Mouse (Mus musculus): Measurements from ENCODE around the gene Lrrc1. TPM values are rescaled to one million over a fixed set of nuclear protein-coding genes. Genes with fewer than 3 reads are reported as not detected.
"Not testable (repeated sequence)": the region's sequence is repeated elsewhere in the genome, so short reads cannot be mapped to it uniquely, and the experiment has no call there.

The Lrrc1 gene
- total RNA-seq (2021), result 1 to 10 TPM; 7.3 to 9.4 TPM
- long read RNA-seq, transcript Lrrc1-205 (14 exons, 3,121 nt), result major isoform, 6 of 12 reads
- long read RNA-seq, partial matches to known transcripts, result 3 of 12 reads
- long read RNA-seq, other reads (novel, unspliced or antisense), result 3 of 12 reads

GRCm38 (mm10) chr9:77544354-77545067, at the start of gene Lrrc1:
Gene Lrrc1 (minus strand): TSS chr9:77544870.
- peak; percentile 75 to 88 for DNase-seq (ENCODE audit: low spot score in 2 of 2)

GRCm38 (mm10) chr9:77592423-77592822, 47.8 kb upstream of the Lrrc1 start:
- peak; percentile 9 to 30 for DNase-seq (ENCODE audit: low spot score in 2 of 2)

- DNase-seq (ENCODE audit: low spot score in 2 of 2), result no peak
These were observed 44.8 kb upstream of the Lrrc1 start for GRCm38 (mm10) chr9:77589496-77589895.

- no peak for DNase-seq (ENCODE audit: low spot score in 2 of 2)
These were observed 42.9 kb upstream of the Lrrc1 start for GRCm38 (mm10) chr9:77587616-77588015.

GRCm38 (mm10) chr9:77586806-77587591, 42.3 kb upstream of the Lrrc1 start:
- no peak for DNase-seq (ENCODE audit: low spot score in 2 of 2)

GRCm38 (mm10) chr9:77584746-77585145, 40.1 kb upstream of the Lrrc1 start:
- no peak for DNase-seq (ENCODE audit: low spot score in 2 of 2)

- no peak for DNase-seq (ENCODE audit: low spot score in 2 of 2)
These were observed 38.6 kb upstream of the Lrrc1 start for GRCm38 (mm10) chr9:77583302-77583701.

GRCm38 (mm10) chr9:77579827-77580226, 35.2 kb upstream of the Lrrc1 start:
- no peak for DNase-seq (ENCODE audit: low spot score in 2 of 2)

GRCm38 (mm10) chr9:77577931-77578330, 33.3 kb upstream of the Lrrc1 start:
- no peak for DNase-seq (ENCODE audit: low spot score in 2 of 2)

GRCm38 (mm10) chr9:77577409-77577808, 32.7 kb upstream of the Lrrc1 start:
- DNase-seq (ENCODE audit: low spot score in 2 of 2), result no peak

- no peak for DNase-seq (ENCODE audit: low spot score in 2 of 2)
These were observed 31.6 kb upstream of the Lrrc1 start for GRCm38 (mm10) chr9:77576320-77576719.

- not testable (repeated sequence) for DNase-seq (ENCODE audit: low spot score in 2 of 2)
These were observed 30.3 kb upstream of the Lrrc1 start for GRCm38 (mm10) chr9:77574996-77575395.

GRCm38 (mm10) chr9:77571851-77572250, 27.2 kb upstream of the Lrrc1 start:
- no peak for DNase-seq (ENCODE audit: low spot score in 2 of 2)

GRCm38 (mm10) chr9:77568789-77569506, 24.3 kb upstream of the Lrrc1 start:
- no peak for DNase-seq (ENCODE audit: low spot score in 2 of 2)

- DNase-seq (ENCODE audit: low spot score in 2 of 2), result no peak
These were observed 17.2 kb upstream of the Lrrc1 start for GRCm38 (mm10) chr9:77561827-77562226.

- no peak for DNase-seq (ENCODE audit: low spot score in 2 of 2)
These were observed 13.3 kb upstream of the Lrrc1 start for GRCm38 (mm10) chr9:77557963-77558362.

- no peak for DNase-seq (ENCODE audit: low spot score in 2 of 2)
These were observed 12.5 kb upstream of the Lrrc1 start for GRCm38 (mm10) chr9:77557181-77557580.

GRCm38 (mm10) chr9:77556435-77556834, 11.8 kb upstream of the Lrrc1 start:
- DNase-seq (ENCODE audit: low spot score in 2 of 2), result no peak

GRCm38 (mm10) chr9:77553465-77553864, 8.8 kb upstream of the Lrrc1 start:
- no peak for DNase-seq (ENCODE audit: low spot score in 2 of 2)

- no peak for DNase-seq (ENCODE audit: low spot score in 2 of 2)
These were observed 6.4 kb upstream of the Lrrc1 start for GRCm38 (mm10) chr9:77551036-77551512.

GRCm38 (mm10) chr9:77546010-77546409, 1.3 kb upstream of the Lrrc1 start:
- no peak for DNase-seq (ENCODE audit: low spot score in 2 of 2)

GRCm38 (mm10) chr9:77545068-77545421, 375 bp upstream of the Lrrc1 start:
- DNase-seq (ENCODE audit: low spot score in 2 of 2), result no peak

Measured in layer of hippocampus, adult 18-20 months (tissue).